Mouse (Mus musculus) c-Kit-positive CD71-negative TER-119-negative erythroid progenitor cells, embryonic 14.5 days (primary cell): ENCODE data around the gene H3f3a.
A peak's percentile ranks its signal among the peaks of the same experiment; 100 is the strongest.
"Not testable (repeated sequence)": the region's sequence is repeated elsewhere in the genome, so short reads cannot be mapped to it uniquely, and the experiment has no call there.

ENCODE experiments used
- DNase-seq: peaks from one replicate; pipeline ENCODE4 v3.0.0-alpha.2; 2013; ENCODE audit warnings: low read depth

Gene H3f3a

DNA sequence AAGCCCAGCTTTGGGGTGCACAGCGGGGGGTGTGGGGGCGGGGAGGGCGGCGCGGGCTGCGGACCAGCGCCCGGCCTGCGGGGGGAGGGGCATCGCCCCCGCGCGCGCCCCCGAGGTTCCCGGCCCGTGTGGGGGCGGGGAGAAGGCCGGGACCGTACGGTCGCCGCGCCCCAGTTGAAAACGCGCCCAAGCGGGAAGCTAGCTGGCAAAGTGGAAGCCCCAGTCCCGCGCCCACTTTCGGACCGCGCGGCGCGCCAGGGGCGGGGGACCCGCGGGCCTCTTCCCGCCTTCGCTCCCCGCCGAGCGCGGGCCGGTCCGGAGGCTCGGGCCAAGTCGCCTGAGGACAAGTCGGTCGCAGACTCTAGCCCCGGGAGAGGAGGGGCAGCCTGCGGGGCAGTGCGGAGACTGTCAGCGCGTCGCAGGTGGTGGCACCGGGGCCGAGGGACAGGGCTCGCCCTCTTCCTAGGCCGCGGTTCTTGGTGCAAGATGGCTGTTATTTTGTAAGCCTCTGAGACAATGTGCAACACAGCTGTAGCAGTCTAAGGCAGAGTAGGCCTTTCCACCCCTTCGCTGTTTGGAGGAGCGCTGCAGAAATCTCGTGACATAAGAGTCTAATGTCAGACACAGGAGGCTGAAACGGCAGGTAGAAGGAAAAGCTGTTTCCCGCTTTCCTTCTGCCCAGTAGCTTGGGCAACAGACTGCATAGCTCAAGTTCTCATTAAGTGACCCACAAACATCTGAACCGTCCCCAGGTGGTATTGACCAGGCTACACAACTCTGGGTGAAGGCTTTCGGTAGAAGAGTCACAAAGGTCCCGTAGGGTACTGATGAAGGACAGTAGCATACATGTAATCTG lies at the start of gene H3f3a:
H3f3a (minus strand) TSS at position 59 of the 856 bp plus-strand sequence.
- no peak for DNase-seq

- no peak for DNase-seq
Measured at GRCm38 (mm10) chr1:180860030-180860429, 46.3 kb upstream of the H3f3a start.

- DNase-seq = no peak
Measured at GRCm38 (mm10) chr1:180858763-180859162, 45.0 kb upstream of the H3f3a start.

- peak; percentile 99 for DNase-seq
Measured at GRCm38 (mm10) chr1:180850316-180851270, 36.9 kb upstream of the H3f3a start, which contains the start of gene Sde2. Gene Sde2 (plus strand): TSS chr1:180851127.

DNA sequence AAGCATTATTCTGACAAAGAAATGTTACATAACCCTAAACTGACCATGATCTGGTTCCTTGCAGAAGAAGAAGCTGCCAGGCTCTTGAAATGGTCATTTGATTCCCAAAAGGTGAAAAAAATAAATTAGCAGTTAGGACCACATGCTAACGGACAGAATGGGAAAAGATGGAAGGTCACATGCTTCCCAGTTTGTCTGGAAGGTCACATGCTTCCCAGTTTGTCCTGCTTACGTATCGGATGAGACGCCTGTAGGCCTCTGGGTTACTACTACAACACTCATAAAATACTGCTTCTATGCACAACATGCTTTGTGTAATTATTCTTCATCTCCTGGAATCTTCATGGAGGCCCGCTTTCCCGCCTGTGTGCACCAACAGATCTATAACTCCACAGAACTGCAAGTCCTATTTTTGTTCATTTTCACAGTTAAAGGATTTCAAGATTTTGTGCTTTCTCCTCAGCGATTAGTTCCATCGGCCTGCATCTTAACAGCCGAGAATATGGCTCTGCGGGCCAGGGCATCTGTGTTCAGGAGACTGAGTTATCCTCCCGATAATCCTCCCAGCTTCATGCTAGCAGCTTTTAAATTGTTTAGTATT lies 36.1 kb upstream of the H3f3a start:
- DNase-seq = no peak

DNA sequence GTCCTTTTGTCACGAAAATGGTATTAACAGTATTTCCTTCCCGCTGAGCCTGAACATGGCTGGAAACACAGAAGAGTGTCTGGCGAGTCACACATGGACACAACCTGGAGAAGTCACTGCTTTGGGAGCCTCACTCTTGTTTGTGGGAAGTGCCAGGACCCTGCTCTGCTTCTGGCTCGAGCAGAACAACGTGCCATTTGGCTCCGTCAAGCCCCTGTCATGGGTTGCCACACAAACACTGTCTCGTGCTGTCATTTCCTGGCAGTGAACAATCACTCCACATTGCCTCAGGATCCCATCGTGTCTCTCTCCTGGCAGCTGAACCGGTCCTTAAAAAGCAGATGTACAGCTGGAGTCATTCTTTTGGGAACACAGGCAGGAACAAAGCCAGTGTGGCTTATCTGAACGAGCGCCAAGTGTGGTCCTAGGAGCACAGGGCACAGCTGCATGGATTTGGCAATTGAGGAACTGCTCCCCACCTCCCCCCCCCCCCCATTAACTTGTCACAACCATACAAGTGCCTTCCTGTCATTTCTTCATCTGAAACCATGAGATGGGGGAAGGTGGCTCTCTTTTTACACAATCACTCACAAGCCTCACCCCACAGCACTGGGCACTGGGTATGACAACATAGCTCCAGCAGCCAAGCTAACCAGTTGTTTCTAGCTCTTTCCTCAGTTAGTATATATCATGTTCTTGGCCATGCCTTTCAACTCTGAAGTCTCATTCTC lies 34.9 kb upstream of the H3f3a start:
- peak; percentile 70 for DNase-seq

GRCm38 (mm10) chr1:180848114-180848510 lies 34.4 kb upstream of the H3f3a start:
- no peak for DNase-seq

- no peak for DNase-seq
Measured at GRCm38 (mm10) chr1:180841561-180842300, 28.0 kb upstream of the H3f3a start.

DNA sequence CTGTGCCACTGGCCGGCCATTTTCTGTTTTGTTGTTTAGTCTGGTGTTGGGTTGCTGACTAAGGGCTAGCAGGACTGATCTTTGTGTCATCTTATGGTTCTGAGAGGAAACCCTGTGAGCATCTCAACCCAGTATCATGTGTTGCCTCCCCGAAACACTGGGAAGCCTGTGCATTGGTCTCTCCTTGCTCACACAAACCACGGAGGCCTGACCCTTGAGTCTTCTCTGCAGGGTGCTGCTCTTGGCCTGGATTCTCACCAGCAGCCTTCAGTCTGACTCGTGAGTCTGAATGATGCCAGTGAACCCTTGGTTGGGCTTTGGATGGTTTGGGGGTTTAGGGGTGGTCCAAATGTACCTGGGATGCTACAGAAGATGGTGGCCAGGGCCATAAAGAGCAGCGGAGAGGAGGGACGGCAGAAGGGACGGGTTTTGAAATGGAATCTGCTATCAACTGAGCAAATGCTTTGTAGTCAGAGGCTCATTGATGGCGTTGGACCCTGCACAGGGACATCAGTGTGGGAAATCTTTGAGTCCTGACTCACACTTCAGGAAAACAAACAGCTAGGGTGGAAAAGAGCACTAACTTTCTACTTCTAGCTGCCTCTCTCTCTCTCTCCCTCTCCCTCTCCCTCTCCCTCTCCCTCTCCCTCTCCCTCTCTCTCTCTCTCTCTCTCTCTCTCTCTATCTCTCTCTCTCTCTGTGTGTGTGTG lies 25.6 kb upstream of the H3f3a start:
- DNase-seq = no peak

GRCm38 (mm10) chr1:180838014-180838413 lies 24.3 kb upstream of the H3f3a start:
- no peak for DNase-seq

GRCm38 (mm10) chr1:180837186-180837585 lies 23.4 kb upstream of the H3f3a start:
- no peak for DNase-seq

GRCm38 (mm10) chr1:180836467-180836866 lies 22.7 kb upstream of the H3f3a start:
- DNase-seq = not testable (repeated sequence)

DNA sequence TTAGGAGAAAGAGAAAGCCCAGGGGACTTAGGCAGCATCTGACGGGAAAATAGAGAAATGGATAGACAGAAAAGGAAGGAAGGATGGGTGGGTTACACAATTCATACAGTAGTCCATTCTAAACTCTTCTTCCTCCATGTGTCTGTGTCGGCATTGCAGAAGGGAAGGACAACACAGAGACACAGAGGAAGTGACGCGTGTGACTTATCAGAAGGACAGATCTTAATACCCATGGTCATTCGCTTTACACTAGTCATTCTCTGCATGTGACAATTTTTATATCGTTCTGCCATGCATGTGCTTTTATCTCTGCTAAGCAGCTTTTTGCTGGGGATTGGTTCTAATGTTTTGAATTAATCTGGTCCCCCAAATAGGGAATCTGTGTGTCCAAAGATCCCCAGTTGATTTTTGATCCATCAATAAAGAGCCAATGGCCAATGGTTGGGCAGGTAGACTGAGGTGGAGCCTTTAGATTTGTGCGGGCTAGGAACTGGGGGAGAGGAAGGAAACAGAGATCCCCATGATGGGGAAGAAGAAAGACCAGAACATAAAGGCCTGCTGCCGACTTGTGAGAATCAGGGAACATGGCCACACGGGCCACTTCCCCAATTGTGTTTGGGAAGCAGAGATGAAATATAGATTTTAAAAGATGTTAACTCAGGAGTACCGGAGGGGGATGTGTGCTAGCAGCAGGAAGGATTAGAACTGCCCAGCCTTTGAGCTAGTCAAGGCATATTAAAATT lies 21.7 kb upstream of the H3f3a start:
- no peak for DNase-seq

DNA sequence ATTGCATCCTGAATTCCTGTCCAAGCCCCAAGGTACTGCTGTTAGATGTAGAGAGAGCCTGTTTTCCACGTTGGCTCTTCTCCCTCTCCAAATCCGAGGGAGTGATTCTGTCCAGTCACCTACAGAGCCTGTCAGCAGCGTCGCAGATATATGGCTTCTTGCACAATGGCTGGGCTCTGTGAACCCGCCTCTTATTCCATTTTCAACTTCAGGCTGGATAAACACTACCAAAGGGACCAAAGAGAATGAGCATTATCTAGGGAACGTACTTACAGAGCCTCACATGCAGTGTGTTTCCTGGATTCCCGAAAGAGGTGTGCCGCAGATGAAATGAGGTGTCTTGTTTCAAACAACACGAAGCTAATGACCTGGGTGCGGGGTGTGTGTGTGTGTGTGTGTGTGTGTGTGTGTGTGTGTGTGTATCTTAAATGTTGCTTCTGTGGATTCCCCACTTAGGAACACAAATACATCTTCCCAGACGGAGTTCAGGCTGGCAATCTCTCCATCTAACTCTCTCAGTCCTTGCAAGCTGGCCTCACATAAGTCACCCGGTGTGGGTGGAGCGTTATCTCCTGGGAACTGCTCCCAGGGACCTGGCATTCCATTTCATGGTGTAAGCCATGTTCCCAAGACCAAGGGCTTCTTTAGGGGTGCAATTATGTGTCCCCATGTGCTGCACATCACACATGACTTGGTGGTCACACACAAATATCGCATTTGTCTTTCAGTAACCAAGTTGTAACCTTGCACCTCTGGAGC lies 17.0 kb upstream of the H3f3a start:
- DNase-seq = no peak

GRCm38 (mm10) chr1:180830175-180830574 lies 16.4 kb upstream of the H3f3a start:
- no peak for DNase-seq

GRCm38 (mm10) chr1:180829775-180830174 lies 16.0 kb upstream of the H3f3a start:
- no peak for DNase-seq

DNA sequence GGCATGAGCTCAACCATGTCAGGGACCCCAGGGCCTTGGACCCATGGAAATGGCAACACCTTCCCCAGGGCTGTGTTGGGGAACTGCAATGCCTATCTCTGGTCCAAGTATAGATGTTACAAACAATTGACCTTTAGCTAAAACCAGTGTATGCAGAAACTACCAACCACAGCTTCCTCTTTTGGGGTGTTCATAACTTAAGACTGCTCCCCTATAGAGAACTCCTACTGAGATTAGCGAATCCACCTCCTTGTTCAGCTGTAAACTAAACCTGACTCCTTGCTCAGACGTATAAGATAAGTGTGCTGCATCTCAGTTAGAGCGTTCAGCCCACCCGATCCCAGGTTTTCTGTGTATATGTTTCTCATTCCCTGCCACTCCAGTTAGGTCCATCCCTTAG lies 12.9 kb upstream of the H3f3a start:
- DNase-seq = no peak

DNA sequence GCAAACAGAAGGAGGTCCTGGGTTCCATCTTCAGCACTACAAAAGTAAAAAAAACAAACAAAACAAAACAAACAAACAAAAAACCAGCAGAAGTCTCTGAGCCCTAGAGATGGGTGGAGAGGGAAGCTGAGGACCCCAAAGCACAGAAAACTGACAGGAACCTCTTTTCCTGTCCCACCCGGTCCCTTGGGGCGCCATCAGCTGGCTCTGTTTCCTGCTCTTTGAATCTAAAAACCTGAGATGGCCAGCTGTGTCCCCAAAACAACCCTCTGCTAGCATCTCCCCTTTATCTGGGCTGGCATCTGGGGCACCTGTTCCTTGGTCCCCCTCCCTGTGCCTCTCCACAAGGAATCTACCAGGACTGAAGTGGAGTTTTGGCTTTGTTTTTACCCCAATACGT lies 11.0 kb upstream of the H3f3a start:
- no peak for DNase-seq

DNA sequence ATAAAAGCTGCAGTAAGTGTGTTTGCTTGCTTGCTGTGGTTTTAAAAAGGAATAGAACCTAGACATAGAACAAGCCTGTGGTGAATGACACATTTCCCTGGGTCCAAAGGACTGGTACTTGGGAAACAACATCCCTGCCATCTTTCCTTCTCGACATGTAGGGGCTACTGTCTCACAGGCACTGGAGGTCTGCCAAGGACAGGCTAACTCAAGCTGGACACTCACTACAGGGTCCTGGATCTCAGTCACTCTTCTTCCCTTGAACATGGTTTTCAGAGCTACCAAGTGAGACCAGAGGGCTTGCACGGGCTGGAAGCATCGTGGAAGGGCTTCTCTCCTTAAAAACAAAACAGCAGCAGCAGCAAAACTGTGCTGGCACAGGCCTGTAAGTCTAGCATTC lies 10.0 kb upstream of the H3f3a start:
- no peak for DNase-seq
